Mouse (Mus musculus) urinary bladder, adult 2 months (tissue): ENCODE measurements around the gene Olfr597. TPM values are rescaled to one million over a fixed set of nuclear protein-coding genes. Genes with fewer than 3 reads are reported as not detected.
"Not testable (repeated sequence)": the region's sequence is repeated elsewhere in the genome, so short reads cannot be mapped to it uniquely, and the experiment has no call there.

Experiments used
- DNase-seq: peaks from one replicate; pipeline ENCODE4 v3.0.0; 2022; ENCODE audit warnings: low spot score
- polyA plus RNA-seq: library from polyadenylated mRNA; depleted of rRNA; stranded (reverse); fragments of >200 nt; gene quantifications from 2 replicates; pipeline ENCODE4 v1.2.3, GENCODE M21; 2012; rRNA removed

The Olfr597 gene
- polyA plus RNA-seq = not detected in 2 replicates

GRCm38 (mm10) chr7:103316015-103316414 lies at the start of gene Olfr597:
Olfr597 (plus strand) TSS chr7:103316315.
- DNase-seq = not testable (repeated sequence)

DNA sequence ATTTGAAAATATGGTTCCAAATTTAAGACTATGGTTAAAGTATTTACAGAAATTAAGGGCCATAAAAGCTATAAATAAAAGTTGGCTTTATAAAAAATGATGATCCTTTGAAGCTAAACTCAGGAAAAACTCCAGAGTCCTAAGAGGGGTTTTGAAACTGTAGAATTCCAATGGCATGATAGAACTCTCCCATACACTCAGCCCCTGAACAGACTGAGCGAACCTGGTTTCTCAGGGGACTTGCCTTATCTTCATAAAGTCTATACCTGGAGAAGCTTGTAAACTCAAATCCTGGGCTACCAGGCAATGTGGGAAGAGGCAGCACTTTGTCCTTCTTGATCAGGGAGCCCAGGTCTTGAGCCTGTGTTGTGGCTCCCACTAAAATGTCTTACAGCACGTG lies 10.8 kb upstream of the Olfr597 start, which contains the start of gene Olfr596:
Gene Olfr596, plus strand, starts transcription at position 301 of the 400 bp plus-strand sequence.
- DNase-seq = not testable (repeated sequence)

- no peak for DNase-seq
These were observed 7.2 kb downstream of the Olfr597 start, which contains the start of gene Olfr598 for GRCm38 (mm10) chr7:103323268-103323667. Olfr598 (plus strand) TSS chr7:103323568.

DNA sequence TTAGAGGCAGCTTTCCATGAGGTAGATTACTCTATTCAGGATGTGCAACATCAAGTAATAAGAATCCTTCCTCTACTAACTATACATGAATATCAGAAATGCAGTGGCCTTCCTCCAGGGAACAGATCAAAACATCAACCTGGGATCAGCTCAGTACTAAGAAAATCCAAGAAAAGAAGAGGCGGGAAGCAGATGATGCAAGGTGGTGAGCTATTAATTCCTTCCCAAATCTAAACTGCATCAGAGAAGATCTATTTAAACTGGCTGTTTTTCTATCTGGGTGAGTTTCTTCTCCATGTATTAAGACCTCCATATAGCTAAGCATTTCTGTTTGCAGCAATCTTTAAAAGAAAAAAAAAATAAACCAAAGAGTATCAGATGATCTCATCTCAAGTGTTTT lies 19.5 kb downstream of the Olfr597 start, which contains the start of gene Olfr599:
Gene Olfr599, plus strand, starts transcription at position 301 of the 400 bp plus-strand sequence.
- DNase-seq = no peak

DNA sequence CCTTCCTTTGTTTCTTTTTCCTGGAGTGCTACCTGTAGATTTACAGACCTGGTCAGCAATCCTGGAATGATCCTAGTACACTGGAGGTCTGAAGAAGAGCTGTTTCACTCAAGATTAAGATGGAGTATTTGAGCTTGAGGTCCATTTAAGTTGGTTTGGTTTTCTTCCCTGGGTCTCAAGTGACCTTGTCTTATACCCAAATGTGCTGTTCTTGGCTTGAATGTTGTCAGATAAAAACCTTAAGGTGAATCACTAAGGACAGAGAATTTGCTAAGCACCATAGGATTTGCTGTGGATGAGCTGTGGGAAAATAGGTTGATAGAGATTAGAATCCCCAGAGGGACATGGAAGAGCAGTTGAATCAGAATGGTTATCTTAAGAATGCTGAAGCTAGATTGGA lies 33.5 kb downstream of the Olfr597 start, which contains the start of gene Olfr600:
Gene Olfr600, minus strand, starts transcription at position 101 of the 400 bp plus-strand sequence.
- DNase-seq = no peak

DNA sequence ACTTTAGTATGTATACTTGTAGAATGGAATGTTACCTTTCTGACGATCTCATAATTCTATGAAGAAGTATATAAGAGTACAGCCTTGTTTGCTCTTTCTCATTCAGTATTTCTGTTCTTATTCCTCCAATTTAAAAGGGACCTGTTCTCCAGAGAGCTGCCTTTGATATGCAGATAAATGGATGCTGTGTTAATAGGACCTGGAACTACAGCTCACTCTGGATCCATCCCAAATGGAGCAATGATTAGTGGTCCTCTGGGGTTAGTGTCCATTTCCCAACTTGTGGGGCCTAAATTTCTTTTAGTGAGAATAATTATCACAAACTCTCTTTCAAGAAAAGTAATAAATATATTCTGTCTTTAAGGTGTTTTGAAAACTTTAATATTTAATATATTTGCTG lies 46.4 kb downstream of the Olfr597 start, which contains the start of gene Olfr601:
Gene Olfr601, minus strand, starts transcription at position 101 of the 400 bp plus-strand sequence.
- no peak for DNase-seq

Other genes with a start within 250 kb of the Olfr597 start
- gene Olfr584, start 234.4 kb upstream of the Olfr597 start, polyA plus RNA-seq = not detected in 2 replicates
- not detected in 2 replicates for gene Olfr585, start 218.6 kb upstream of the Olfr597 start, polyA plus RNA-seq
- gene Olfr586, start 190.7 kb upstream of the Olfr597 start, polyA plus RNA-seq = not detected in 2 replicates
- gene Olfr588-ps1, start 175.4 kb upstream of the Olfr597 start, polyA plus RNA-seq = not detected in 2 replicates
- gene Olfr589, start 160.0 kb upstream of the Olfr597 start, polyA plus RNA-seq = not detected in 2 replicates
- not detected in 2 replicates for gene Olfr591, start 138.0 kb upstream of the Olfr597 start, polyA plus RNA-seq
- not detected in 2 replicates for gene Olfr592, start 131.5 kb upstream of the Olfr597 start, polyA plus RNA-seq
- not detected in 2 replicates for gene Olfr593, start 104.5 kb upstream of the Olfr597 start, polyA plus RNA-seq
- not detected in 2 replicates for gene Olfr594, start 99.3 kb upstream of the Olfr597 start, polyA plus RNA-seq
- gene Usp17ld, start 63.8 kb upstream of the Olfr597 start, polyA plus RNA-seq = not detected in 2 replicates
- gene Olfr596, start 10.7 kb upstream of the Olfr597 start, polyA plus RNA-seq = not detected in 2 replicates
- gene Olfr598, start 7.3 kb downstream of the Olfr597 start, polyA plus RNA-seq = not detected in 2 replicates
- not detected in 2 replicates for gene Olfr599, start 19.6 kb downstream of the Olfr597 start, polyA plus RNA-seq
- gene Olfr600, start 33.4 kb downstream of the Olfr597 start, polyA plus RNA-seq = not detected in 2 replicates
- not detected in 2 replicates for gene Olfr601, start 46.3 kb downstream of the Olfr597 start, polyA plus RNA-seq
- gene Olfr603, start 69.9 kb downstream of the Olfr597 start, polyA plus RNA-seq = not detected in 2 replicates
- gene Usp17lc, start 98.8 kb downstream of the Olfr597 start, polyA plus RNA-seq = not detected in 2 replicates
- gene Olfr605, start 129.1 kb downstream of the Olfr597 start, polyA plus RNA-seq = not detected in 2 replicates
- gene Olfr606, start 132.7 kb downstream of the Olfr597 start, polyA plus RNA-seq = not detected in 2 replicates
- not detected in 2 replicates for gene Olfr607, start 147.8 kb downstream of the Olfr597 start, polyA plus RNA-seq
- gene Olfr608, start 153.6 kb downstream of the Olfr597 start, polyA plus RNA-seq = not detected in 2 replicates
- gene Olfr609, start 181.7 kb downstream of the Olfr597 start, polyA plus RNA-seq = not detected in 2 replicates
- gene Olfr610, start 195.8 kb downstream of the Olfr597 start, polyA plus RNA-seq = not detected in 2 replicates
- gene Olfr611, start 204.5 kb downstream of the Olfr597 start, polyA plus RNA-seq = not detected in 2 replicates
- gene Olfr612, start 226.4 kb downstream of the Olfr597 start, polyA plus RNA-seq = not detected in 2 replicates
- gene Olfr613, start 231.8 kb downstream of the Olfr597 start, polyA plus RNA-seq = not detected in 2 replicates
- gene Olfr615, start 239.8 kb downstream of the Olfr597 start, polyA plus RNA-seq = not detected in 2 replicates